ENCODE assay signal across 16 mouse cellular contexts in the genomic region with DNA sequence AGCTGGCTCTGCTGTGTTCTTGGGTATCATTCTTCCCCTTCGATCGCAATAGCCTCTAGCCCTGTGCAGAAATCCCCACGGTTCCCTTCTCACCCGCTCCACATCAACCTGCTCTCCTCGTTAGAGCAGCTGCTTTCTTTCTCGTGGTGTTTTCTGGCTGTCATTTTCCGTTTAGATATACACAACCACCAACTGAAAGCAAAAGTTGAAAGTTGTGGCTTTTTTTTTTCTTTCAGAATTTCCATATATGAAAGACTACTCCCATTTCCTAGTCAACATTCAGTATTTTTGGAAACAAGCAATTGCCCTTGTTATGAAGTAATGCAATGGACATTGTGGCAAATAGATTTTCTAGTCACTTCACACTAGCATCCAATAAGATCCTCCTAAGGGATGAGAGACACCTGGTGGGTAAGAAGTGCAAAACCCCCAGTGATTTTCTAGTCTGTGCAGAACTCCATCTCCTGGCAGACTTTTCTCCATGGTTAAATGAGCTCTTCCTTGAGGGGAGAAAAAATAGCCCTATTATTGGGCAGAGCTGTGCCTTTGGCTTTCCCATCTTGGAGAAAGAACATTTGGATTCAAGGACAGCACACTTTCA. TPM values are rescaled to one million over a fixed set of nuclear protein-coding genes. Genes with fewer than 3 reads are reported as not detected.
DNase-seq lines count a peak whose midpoint lies in the region; ATAC-seq and TF ChIP-seq lines count a peak whose summit lies in the region.
"Had no signal": no experiment of that assay in that cellular context is flagged by ENCODE, and none has a peak within 500 bp of the region (broad histone marks: within the 10 kb centered on the region; RNA-seq: fewer than 3 reads in every experiment).

No protein-coding gene starts in this region.

- peak; percentile 21; the same call in 1 of the 2 replicates for ATAC-seq in granulocyte monocyte progenitor cell, adult 5-6 weeks (replicated peaks; ENCODE audit: poor library complexity, severe bottlenecking)
- ATAC-seq in erythroid progenitor cell, adult 5-6 weeks (replicated peaks; ENCODE audit: low FRiP score, poor library complexity, severe bottlenecking), result no peak
- ATAC-seq: forebrain, embryonic 13.5 days had no signal

- DNase-seq in left cerebral cortex, adult 2 months (ENCODE audit: extremely low spot score in 1 of 2, low spot score in 2 of 2), result no peak
- DNase-seq in left cerebral cortex, postnatal 25 days (ENCODE audit: low spot score in 2 of 2), result no peak
- DNase-seq in 3T3-L1 (ENCODE audit: low read depth, low spot score), result peak; percentile 28
- DNase-seq in CD4-positive helper T cell, adult 2 months (ENCODE audit: low read depth, low spot score), result peak; percentile 51
- no peak for DNase-seq in layer of hippocampus, adult 8-10 months (ENCODE audit: low spot score in 2 of 2)
- DNase-seq: cerebellum, adult 18-20 months; kidney, postnatal 36 days; liver, embryonic 13.5 days had no signal

- H3K27ac ChIP-seq in left cerebral cortex, adult 2 months, result no peak overlapping the region
- H3K27ac ChIP-seq: embryonic facial prominence, embryonic 12.5 days; forebrain, embryonic 13.5 days; hindbrain, embryonic 15.5 days; liver, embryonic 13.5 days had no signal

- intact Hi-C loops in left cerebral cortex, adult 2 months (cut with DNase I), result no loop called here
- intact Hi-C loops in left cerebral cortex, postnatal 25 days (cut with DNase I), result no loop called here

- peak; percentile 23 for TF ChIP-seq CTCF in left cerebral cortex, adult 2 months (IDR thresholded peaks at IDR 0.05)

- no peak overlapping the region for H3K4me3 ChIP-seq in left cerebral cortex, adult 2 months
- H3K4me3 ChIP-seq: embryonic facial prominence, embryonic 12.5 days; forebrain, embryonic 13.5 days; heart, embryonic 12.5 days; hindbrain, embryonic 15.5 days; liver, embryonic 13.5 days had no signal

RNA-seq across cellular contexts. Expression of a gene that starts 11.8 kb away (rescaled TPM):
- not detected for total RNA-seq in left cerebral cortex, adult 2 months (2021)
- not detected for total RNA-seq in left cerebral cortex, postnatal 25 days (2021)
- not detected in 2 replicates for total RNA-seq in granulocyte monocyte progenitor cell, adult 5-6 weeks (2014; fragmentation: Nextera tagmentation)
- not detected in 2 replicates for total RNA-seq in granulocyte monocyte progenitor cell, adult 5-6 weeks (2017)
- total RNA-seq in erythroid progenitor cell, adult 5-6 weeks (2015; ENCODE audit: low replicate concordance), result not detected in 2 replicates
- not detected in 2 replicates for total RNA-seq in erythroid progenitor cell, adult 5-6 weeks (2017; ENCODE audit: low replicate concordance)
- total RNA-seq in layer of hippocampus, adult 8-10 months (2022), result not detected
- total RNA-seq: ES-E14; gastrocnemius, adult 18-20 months had no signal

RNA-seq across cellular contexts. Expression of a gene that starts 17.0 kb away (rescaled TPM):
- total RNA-seq in left cerebral cortex, adult 2 months (2021), result not detected
- not detected for total RNA-seq in left cerebral cortex, postnatal 25 days (2021)
- total RNA-seq in granulocyte monocyte progenitor cell, adult 5-6 weeks (2014; fragmentation: Nextera tagmentation), result 0.49 TPM in 1 of 2 replicates, not detected in the other
- total RNA-seq in granulocyte monocyte progenitor cell, adult 5-6 weeks (2017), result 0.21 TPM in 1 of 2 replicates, not detected in the other
- not detected in 2 replicates for total RNA-seq in erythroid progenitor cell, adult 5-6 weeks (2015; ENCODE audit: low replicate concordance)
- total RNA-seq in erythroid progenitor cell, adult 5-6 weeks (2017; ENCODE audit: low replicate concordance), result not detected in 2 replicates
- not detected for total RNA-seq in layer of hippocampus, adult 8-10 months (2022)
- total RNA-seq: ES-E14; gastrocnemius, adult 18-20 months had no signal

RNA-seq across cellular contexts. Expression of a gene that starts 20.6 kb away (rescaled TPM):
- 10 to 100 TPM; 96.7 to 97.8 TPM for total RNA-seq in left cerebral cortex, adult 2 months (2021)
- total RNA-seq in left cerebral cortex, postnatal 25 days (2021), result 100 to 1,000 TPM; 104 to 108 TPM
- 33.5 and 45.5 TPM in 2 replicates for total RNA-seq in granulocyte monocyte progenitor cell, adult 5-6 weeks (2014; fragmentation: Nextera tagmentation)
- 72.4 and 96.0 TPM in 2 replicates for total RNA-seq in granulocyte monocyte progenitor cell, adult 5-6 weeks (2017)
- total RNA-seq in erythroid progenitor cell, adult 5-6 weeks (2015; ENCODE audit: low replicate concordance), result 20.1 and 22.0 TPM in 2 replicates
- 21.1 and 31.8 TPM in 2 replicates for total RNA-seq in erythroid progenitor cell, adult 5-6 weeks (2017; ENCODE audit: low replicate concordance)
- 100 to 1,000 TPM in 3 of 4 experiments, 10 to 100 TPM in 1; 96.8 to 117 (median 107) TPM for total RNA-seq in layer of hippocampus, adult 8-10 months (2022)

RNA-seq across cellular contexts. Expression of a gene that starts 21.3 kb away (rescaled TPM):
- total RNA-seq in left cerebral cortex, adult 2 months (2021), result 1 to 10 TPM in 1 of 2 experiments, under 1 TPM in 1; 0.79 to 1.1 TPM
- total RNA-seq in left cerebral cortex, postnatal 25 days (2021), result 1 to 10 TPM; 1.2 to 1.4 TPM
- not detected in 2 replicates for total RNA-seq in granulocyte monocyte progenitor cell, adult 5-6 weeks (2014; fragmentation: Nextera tagmentation)
- total RNA-seq in granulocyte monocyte progenitor cell, adult 5-6 weeks (2017), result 0.69 TPM in 1 of 2 replicates, not detected in the other
- total RNA-seq in erythroid progenitor cell, adult 5-6 weeks (2015; ENCODE audit: low replicate concordance), result not detected in 2 replicates
- 0.51 TPM in 1 of 2 replicates, not detected in the other for total RNA-seq in erythroid progenitor cell, adult 5-6 weeks (2017; ENCODE audit: low replicate concordance)
- total RNA-seq in layer of hippocampus, adult 8-10 months (2022), result 1 to 10 TPM in 1 of 4 experiments, under 1 TPM in 3; 0.72 to 1.7 (median 0.82) TPM

RNA-seq across cellular contexts. Expression of a gene that starts 30.8 kb away (rescaled TPM):
- not detected for total RNA-seq in left cerebral cortex, adult 2 months (2021)
- not detected for total RNA-seq in left cerebral cortex, postnatal 25 days (2021)
- not detected in 2 replicates for total RNA-seq in granulocyte monocyte progenitor cell, adult 5-6 weeks (2014; fragmentation: Nextera tagmentation)
- total RNA-seq in granulocyte monocyte progenitor cell, adult 5-6 weeks (2017), result not detected in 2 replicates
- total RNA-seq in erythroid progenitor cell, adult 5-6 weeks (2015; ENCODE audit: low replicate concordance), result not detected in 2 replicates
- not detected in 2 replicates for total RNA-seq in erythroid progenitor cell, adult 5-6 weeks (2017; ENCODE audit: low replicate concordance)
- not detected for total RNA-seq in layer of hippocampus, adult 8-10 months (2022)
- total RNA-seq: ES-E14; gastrocnemius, adult 18-20 months had no signal

Comparison
In these comparisons a context has a peak if more than half of its experiments do, and no peak if none do; other contexts are left out.
1. DNase-seq: peak in 3T3-L1 (single experiment) and CD4-positive helper T cell, adult 2 months (single experiment); none in left cerebral cortex, adult 2 months (0 of 2), left cerebral cortex, postnatal 25 days (0 of 2) and layer of hippocampus, adult 8-10 months (0 of 2).